In the genomic region with DNA sequence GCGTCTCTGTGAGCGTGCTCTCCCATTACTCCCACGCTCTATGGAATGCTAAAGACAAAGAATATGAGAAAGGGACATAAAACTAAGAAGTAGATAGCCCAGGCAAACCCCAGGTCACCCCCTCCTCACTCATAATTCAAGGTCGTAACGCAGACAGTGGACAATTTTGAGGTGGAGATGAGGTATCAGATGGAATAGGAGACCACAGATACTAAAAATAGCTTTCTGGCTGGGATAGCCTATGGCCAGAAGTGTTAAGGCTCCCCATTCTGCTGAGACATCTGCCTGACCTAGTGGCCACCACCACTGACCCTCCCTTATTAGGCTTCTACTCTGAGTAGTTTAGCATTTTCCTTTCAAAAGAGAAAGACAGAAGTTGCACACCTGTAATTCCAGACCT, we compare ENCODE assay signal across 30 mouse cellular contexts.
"Had no signal": no experiment of that assay in that cellular context is flagged by ENCODE, and none has a peak within 500 bp of the region (broad histone marks: within the 10 kb centered on the region; RNA-seq: fewer than 3 reads in every experiment).

No protein-coding gene starts in this region.

- H3K9ac ChIP-seq: limb, embryonic 12.5 days; limb, embryonic 13.5 days; limb, embryonic 15.5 days; liver, embryonic 12.5 days; liver, embryonic 13.5 days; liver, embryonic 14.5 days; liver, embryonic 15.5 days; liver, postnatal 0 days; lung, embryonic 14.5 days; lung, embryonic 15.5 days; midbrain, embryonic 12.5 days; midbrain, embryonic 13.5 days; midbrain, embryonic 15.5 days; neural tube, embryonic 12.5 days had no signal

- H3K27ac ChIP-seq: limb, embryonic 10.5 days; limb, embryonic 12.5 days; limb, embryonic 13.5 days; limb, embryonic 15.5 days; liver, embryonic 12.5 days; liver, embryonic 13.5 days; liver, embryonic 14.5 days; liver, embryonic 15.5 days; lung, embryonic 15.5 days; macrophage; midbrain, embryonic 10.5 days; midbrain, embryonic 12.5 days; midbrain, embryonic 13.5 days; midbrain, embryonic 15.5 days; neural tube, embryonic 12.5 days had no signal

- H3K36me3 ChIP-seq: limb, embryonic 10.5 days; limb, embryonic 12.5 days; limb, embryonic 13.5 days; limb, embryonic 15.5 days; liver, embryonic 12.5 days; liver, embryonic 13.5 days; liver, embryonic 15.5 days; lung, embryonic 15.5 days; midbrain, embryonic 10.5 days; midbrain, embryonic 12.5 days; midbrain, embryonic 13.5 days; midbrain, embryonic 15.5 days; neural tube, embryonic 12.5 days had no signal

- DNase-seq: left cerebral cortex, postnatal 4 days; liver; liver, embryonic 13.5 days; liver, postnatal 0 days; lung, adult 18-20 months; lung, adult 2 months; lung, embryonic 14.5 days; lung, postnatal 10 days; lung, postnatal 14 days; lung, postnatal 36 days; lung, postnatal 4 days had no signal

- H3K4me1 ChIP-seq: limb, embryonic 15.5 days; liver, embryonic 12.5 days; liver, embryonic 13.5 days; liver, embryonic 15.5 days; lung, embryonic 15.5 days; megakaryocyte, embryonic 14.5 days; midbrain, embryonic 15.5 days; neural tube, embryonic 12.5 days had no signal

- H3K9me3 ChIP-seq: limb, embryonic 10.5 days; limb, embryonic 12.5 days; limb, embryonic 13.5 days; limb, embryonic 15.5 days; liver, embryonic 12.5 days; liver, embryonic 13.5 days; liver, embryonic 15.5 days; lung, embryonic 15.5 days; megakaryocyte, embryonic 14.5 days; midbrain, embryonic 10.5 days; midbrain, embryonic 12.5 days; midbrain, embryonic 13.5 days; midbrain, embryonic 15.5 days; neural tube, embryonic 12.5 days had no signal

- ATAC-seq: liver, embryonic 12.5 days; liver, postnatal 0 days; lung, postnatal 0 days; midbrain, embryonic 13.5 days; midbrain, embryonic 15.5 days; midbrain, embryonic 16.5 days had no signal

- H3K27me3 ChIP-seq: liver, embryonic 15.5 days; neural tube, embryonic 12.5 days had no signal

- H3K4me2 ChIP-seq: limb, embryonic 12.5 days; limb, embryonic 13.5 days; limb, embryonic 15.5 days; liver, embryonic 11.5 days; liver, embryonic 12.5 days; liver, embryonic 13.5 days; liver, embryonic 15.5 days; lung, embryonic 14.5 days; lung, embryonic 15.5 days; midbrain, embryonic 12.5 days; midbrain, embryonic 13.5 days; midbrain, embryonic 15.5 days; neural tube, embryonic 12.5 days had no signal

- H3K4me3 ChIP-seq: limb, embryonic 10.5 days; limb, embryonic 12.5 days; limb, embryonic 13.5 days; limb, embryonic 15.5 days; liver, embryonic 12.5 days; liver, embryonic 13.5 days; liver, embryonic 15.5 days; lung, embryonic 15.5 days; megakaryocyte, embryonic 14.5 days; midbrain, embryonic 10.5 days; midbrain, embryonic 12.5 days; midbrain, embryonic 13.5 days; midbrain, embryonic 15.5 days; myocyte; neural tube, embryonic 12.5 days had no signal
